Mouse (Mus musculus): ENCODE results near the gene 4930415O20Rik.

Gene 4930415O20Rik

GRCm38 (mm10) chr15:98570873-98571538 is at the start of gene 4930415O20Rik, which contains the start of gene Ccnt1:
TSS of gene 4930415O20Rik (plus strand) at chr15:98571004.
TSS of gene Ccnt1 (minus strand) at chr15:98570923.
- no peak for DNase-seq

GRCm38 (mm10) chr15:98521245-98521644 is 49.6 kb upstream of the 4930415O20Rik start:
- no peak for DNase-seq

GRCm38 (mm10) chr15:98526057-98526456 is 44.7 kb upstream of the 4930415O20Rik start:
- DNase-seq = no peak

GRCm38 (mm10) chr15:98527056-98527771 is 43.6 kb upstream of the 4930415O20Rik start:
- DNase-seq = no peak

- DNase-seq = no peak
Measured at GRCm38 (mm10) chr15:98528066-98528563, 42.7 kb upstream of the 4930415O20Rik start.

- no peak for DNase-seq
Measured at GRCm38 (mm10) chr15:98532281-98532680, 38.5 kb upstream of the 4930415O20Rik start.

- no peak for DNase-seq
Measured at GRCm38 (mm10) chr15:98533035-98533531, 37.7 kb upstream of the 4930415O20Rik start.

- peak; percentile 98 for DNase-seq
Measured at GRCm38 (mm10) chr15:98533881-98534627, 36.8 kb upstream of the 4930415O20Rik start, which contains the start of gene Kansl2. TSS of gene Kansl2 (minus strand) at chr15:98534264.

GRCm38 (mm10) chr15:98535921-98536320 is 34.9 kb upstream of the 4930415O20Rik start:
- DNase-seq = no peak

- no peak for DNase-seq
Measured at GRCm38 (mm10) chr15:98536828-98537510, 33.8 kb upstream of the 4930415O20Rik start.

GRCm38 (mm10) chr15:98537923-98538322 is 32.9 kb upstream of the 4930415O20Rik start:
- DNase-seq = no peak

GRCm38 (mm10) chr15:98541064-98541463 is 29.7 kb upstream of the 4930415O20Rik start:
- DNase-seq = no peak

- DNase-seq = no peak
Measured at GRCm38 (mm10) chr15:98543341-98543740, 27.5 kb upstream of the 4930415O20Rik start.

- no peak for DNase-seq
Measured at GRCm38 (mm10) chr15:98545151-98545550, 25.7 kb upstream of the 4930415O20Rik start.

GRCm38 (mm10) chr15:98546843-98547242 is 24.0 kb upstream of the 4930415O20Rik start:
- DNase-seq = no peak

- DNase-seq = no peak
Measured at GRCm38 (mm10) chr15:98552758-98553157, 18.0 kb upstream of the 4930415O20Rik start.

- DNase-seq = no peak
Measured at GRCm38 (mm10) chr15:98555881-98556280, 14.9 kb upstream of the 4930415O20Rik start.

- no peak for DNase-seq
Measured at GRCm38 (mm10) chr15:98557186-98557585, 13.6 kb upstream of the 4930415O20Rik start.

GRCm38 (mm10) chr15:98566973-98567277 is 3.9 kb upstream of the 4930415O20Rik start:
- DNase-seq = no peak

GRCm38 (mm10) chr15:98567278-98568134 is 3.3 kb upstream of the 4930415O20Rik start:
- DNase-seq = peak; percentile 100

- DNase-seq = peak; percentile 31
Measured at GRCm38 (mm10) chr15:98568256-98569033, 2.4 kb upstream of the 4930415O20Rik start.
